Mouse (Mus musculus): ENCODE results near the gene Hhatl.

Hhatl gene

DNA sequence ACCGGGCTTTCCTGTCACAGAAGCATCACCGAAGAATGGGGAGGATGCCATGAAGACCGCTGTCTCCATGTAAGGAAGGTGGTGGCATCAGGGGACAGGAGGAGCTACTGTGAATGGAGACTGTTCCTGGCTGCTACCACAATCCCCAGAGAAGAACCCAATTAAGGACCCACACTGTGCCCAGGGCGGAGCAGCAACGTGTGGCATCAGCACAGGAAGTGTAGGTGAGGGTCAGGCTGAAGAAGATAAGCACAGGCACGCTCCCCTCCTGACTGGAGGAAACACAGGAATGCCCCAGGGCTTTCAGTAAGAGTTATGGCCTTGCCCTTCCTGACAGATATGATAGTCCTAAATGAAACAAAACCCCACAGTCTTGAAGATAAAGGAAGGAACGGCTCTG is 10.4 kb upstream of the Hhatl start:
- DNase-seq, result no peak

DNA sequence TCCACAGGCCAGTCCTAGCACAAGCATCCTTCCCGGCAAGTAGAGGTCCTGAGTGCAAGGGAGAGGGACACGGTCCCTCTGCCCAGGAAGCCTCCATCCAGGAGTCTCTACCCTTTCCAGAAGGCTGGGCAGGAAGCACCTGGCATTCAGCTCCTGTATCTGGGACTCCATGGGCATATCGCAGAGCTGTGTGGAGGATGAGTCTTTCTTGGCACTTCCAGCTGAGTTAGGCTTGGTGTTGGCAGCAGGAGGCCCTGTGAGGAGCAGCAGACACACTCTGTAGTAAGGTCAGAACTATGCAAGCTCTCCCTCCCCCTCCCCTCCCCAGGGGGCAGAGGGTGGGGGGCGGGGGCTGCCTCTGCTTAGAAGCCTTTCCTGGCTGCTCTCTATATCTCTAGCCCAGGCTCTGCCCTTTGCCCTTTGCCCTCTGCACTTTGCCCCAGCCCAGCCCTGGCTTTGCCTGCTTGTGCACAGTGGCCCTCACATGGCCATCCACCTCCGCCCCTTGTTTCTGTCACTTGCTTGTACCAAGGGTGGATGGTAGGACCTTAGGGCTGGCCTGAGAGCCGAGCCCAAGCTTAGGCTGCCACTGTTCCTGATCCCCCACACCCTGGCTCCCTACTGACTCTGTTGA is 6.7 kb upstream of the Hhatl start:
- DNase-seq, result no peak

DNA sequence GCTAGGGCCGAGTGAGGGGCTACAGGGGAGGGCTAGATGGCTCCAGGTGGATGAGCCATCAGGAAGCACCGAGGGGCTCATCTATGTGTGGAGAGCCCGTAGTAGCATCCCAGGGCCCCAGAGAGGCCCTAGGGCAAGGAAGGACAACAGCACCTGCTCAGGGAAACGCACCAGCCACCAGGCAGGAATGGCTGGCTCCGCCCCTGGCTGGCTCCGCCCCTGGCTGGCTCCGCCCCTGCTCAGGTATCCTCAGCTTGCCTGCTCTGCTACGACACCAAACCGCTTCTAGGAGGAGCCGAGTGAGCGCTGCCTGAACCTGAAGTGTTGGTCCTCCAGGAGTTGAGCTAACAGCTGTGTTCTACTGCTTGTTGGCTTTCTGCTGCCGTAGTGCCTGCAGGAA is 5.4 kb upstream of the Hhatl start:
- no peak for DNase-seq

DNA sequence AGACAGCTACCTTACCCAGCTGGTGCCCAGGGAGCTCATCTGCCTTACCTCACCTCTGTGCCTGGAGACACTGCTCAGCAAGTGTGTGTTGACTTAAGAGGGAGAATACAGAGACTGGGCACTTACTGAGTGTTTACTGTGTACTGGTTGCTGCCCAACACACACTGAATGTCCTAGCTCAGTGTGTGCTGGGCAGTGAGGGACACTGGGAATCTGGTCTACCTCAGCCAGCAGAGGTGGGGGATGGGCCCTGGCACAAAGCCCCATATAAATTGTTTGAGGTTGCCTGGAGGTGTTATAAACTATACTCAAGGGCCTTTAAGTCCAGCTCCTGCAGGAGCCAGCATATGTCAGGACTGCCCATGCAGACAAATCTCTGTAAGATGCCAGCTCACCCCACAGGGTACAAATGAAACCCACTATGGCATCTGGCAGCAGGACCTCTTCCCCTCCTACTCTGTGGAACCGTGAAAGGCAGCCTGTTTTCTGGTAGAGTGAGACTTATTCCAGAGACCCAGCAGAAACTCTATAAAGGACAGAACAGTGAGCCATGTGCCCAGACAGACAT is 2.7 kb upstream of the Hhatl start:
- DNase-seq, result no peak

DNA sequence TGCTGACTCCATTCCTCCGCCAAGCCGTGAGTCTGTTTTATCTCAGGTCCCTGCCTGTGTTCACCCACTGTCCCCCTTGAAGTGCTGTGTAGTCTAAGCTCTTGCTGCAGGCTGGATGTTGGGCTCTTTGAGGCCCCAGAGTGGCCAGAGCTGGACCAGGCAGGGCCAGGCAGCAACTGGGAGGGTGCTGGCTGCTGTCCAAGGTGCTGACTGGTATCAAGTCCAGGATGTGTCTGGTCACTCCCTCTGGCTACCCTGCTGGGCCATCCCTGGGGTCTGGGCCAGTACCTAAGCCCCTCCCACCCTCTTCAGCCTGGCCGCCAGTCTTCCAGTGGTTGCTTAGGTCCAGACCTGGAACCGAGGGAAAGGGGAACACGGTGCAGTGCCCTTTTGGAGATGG is 1.1 kb downstream of the Hhatl start:
- DNase-seq, result peak; percentile 63

DNA sequence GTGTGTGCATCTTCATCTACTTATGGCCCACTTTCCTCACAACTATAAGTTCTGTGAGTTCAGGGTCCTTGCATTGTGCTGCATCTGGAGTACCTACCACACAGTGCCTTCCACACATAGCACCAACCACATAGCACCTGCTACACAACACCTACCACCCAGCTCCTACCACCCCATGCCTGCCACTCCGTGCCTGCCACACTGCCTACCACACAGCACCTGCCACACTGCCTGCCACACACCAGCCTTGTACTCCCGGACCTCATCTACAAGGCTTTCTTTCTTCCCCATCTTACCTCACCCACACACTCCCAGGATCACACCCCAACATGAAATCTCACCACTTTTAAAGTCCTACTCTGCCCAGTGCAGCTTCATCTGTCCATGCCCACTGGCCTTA is 5.9 kb downstream of the Hhatl start:
- DNase-seq, result no peak

DNA sequence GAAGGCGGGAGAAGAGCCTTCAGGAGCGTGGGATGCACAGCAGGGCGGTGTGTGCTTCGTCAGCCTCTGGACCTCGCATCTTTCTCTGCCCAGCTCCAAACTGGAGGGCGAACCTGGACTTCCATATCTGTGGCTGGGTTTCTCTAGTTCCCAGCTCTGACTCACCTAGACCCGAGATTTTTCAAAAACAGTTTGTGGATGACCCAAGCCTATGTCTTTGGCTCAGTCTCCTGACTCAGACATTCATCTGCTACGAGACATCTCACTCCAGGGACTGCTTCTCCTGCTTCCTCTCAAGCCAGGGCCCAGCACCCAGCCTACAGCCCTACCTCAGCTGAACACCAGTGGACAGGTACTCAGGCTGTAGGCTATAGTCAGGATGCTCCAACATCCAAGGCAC is 7.0 kb downstream of the Hhatl start:
- no peak for DNase-seq

DNA sequence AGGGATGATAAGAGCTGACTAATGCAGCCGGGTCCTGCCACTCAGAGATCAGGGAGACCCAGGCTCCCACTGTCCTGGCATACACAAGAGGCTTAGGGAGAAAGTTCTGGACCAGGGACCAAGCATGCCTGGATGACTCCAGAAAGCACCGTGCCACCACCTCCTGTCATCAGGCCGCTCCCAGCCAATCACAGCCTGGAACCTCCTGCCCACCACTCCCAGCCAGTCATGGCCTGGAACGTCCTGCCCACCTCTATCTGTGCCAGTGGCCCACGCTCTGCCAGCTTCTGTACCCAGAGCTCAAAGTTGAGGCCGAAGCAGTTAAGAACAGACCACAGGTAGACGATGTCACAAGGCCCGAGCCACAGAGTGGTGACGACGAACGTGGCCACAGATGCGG is 7.5 kb downstream of the Hhatl start:
- DNase-seq, result no peak

DNA sequence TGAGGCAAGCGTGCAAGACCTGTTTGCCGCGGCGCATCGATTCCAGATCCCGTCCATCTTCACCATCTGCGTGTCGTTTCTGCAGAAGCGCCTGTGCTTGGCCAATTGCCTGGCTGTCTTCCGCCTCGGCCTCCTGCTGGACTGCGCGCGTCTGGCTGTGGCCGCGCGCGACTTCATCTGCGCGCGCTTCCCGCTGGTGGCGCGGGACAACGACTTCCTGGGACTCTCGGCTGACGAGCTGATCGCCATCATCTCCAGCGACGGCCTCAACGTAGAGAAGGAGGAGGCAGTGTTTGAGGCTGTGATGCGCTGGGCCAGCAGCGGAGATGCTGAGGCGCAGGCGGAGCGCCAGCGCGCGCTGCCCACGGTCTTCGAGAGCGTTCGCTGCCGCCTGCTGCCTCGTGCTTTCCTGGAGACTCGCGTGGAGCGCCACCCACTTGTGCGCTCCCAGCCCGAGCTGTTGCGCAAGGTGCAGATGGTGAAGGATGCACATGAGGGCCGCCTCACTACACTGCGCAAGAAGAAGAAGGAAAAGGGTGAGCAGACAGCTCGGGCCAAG is 14.2 kb downstream of the Hhatl start:
- peak; percentile 80 for DNase-seq

DNA sequence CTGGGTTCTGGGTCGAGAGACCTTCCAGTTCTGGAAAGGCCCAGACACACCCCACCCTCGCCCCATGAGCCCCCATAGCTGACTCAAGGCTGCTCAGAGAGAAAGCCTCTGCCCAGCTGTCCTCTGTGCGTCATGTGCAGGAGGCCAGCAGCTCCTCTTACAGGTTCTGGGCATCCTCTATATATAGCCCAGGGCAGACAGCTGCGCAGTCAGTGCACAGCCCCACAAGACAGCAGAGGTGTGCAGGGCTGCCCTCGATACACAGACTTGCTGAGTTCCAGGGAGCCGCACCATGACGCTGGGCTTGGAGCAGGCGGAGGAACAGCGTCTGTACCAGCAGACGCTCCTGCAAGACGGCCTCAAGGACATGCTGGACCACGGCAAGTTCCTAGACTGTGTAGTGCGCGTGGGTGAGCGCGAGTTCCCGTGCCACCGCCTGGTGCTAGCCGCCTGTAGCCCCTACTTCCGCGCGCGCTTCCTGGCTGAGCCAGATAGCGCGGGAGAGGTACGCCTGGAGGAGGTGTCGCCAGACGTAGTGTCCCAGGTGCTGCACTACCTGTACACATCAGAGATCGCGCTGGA is 14.7 kb downstream of the Hhatl start, which contains the start of gene Klhl40:
Gene Klhl40 (plus strand): TSS at position 124 of the 582 bp plus-strand sequence.
- no peak for DNase-seq

DNA sequence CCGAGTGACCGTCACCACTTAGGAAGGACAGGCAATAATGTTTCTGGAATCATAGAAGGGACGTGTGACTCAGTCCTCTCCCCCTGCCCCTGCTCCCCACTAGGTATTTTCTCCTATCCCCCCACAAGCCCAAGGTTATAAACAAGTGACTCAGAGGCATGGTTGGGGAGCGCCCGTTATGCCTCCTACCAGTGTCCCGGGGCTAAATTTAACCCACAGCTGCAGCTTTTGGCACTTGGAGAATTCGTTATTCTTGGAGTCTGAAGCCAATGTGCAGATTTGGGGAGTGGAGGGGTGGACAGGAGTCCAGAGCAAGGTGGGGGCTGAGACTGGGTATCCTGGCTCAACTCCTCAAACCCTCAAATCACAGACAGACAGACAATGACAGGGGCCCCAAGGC is 15.8 kb downstream of the Hhatl start:
- DNase-seq, result no peak

DNA sequence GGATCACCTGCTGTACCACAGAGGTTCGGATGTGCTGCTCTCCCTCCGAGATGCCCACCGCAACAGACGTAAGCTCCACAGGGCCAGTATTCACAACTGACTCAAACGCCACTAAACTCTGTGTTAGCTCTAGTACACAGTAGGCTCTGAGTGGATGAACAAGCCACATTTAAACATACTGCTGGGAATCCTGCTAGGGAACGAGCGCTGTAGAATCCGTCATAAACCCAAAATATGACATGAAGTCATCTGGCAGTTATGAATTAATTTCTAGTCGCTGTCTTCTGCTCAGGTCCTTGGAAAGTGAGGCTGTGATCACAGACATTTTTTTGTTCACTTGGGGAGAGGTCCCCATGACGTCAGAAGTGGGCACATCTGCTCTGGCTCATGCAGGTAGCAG is 16.4 kb downstream of the Hhatl start:
- no peak for DNase-seq

DNA sequence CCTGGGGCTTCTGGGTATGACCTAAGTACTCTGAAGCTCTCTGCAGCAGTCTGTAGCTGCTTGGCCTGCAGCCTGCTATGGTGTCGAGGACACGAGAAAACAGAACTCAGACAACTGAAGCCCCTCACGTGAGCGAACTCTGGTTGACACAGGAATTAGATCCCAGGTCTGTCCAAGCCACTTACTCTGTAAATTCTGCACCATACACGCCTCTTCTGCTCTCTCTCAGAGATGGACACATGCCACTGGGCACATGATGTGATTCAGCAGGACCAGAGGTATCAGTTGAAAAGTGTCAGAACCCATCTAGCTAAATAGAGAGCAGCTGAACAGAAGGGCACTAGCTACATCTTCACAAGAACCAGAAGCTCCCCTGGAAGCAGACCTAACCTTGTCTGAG is 19.9 kb downstream of the Hhatl start:
- no peak for DNase-seq

DNA sequence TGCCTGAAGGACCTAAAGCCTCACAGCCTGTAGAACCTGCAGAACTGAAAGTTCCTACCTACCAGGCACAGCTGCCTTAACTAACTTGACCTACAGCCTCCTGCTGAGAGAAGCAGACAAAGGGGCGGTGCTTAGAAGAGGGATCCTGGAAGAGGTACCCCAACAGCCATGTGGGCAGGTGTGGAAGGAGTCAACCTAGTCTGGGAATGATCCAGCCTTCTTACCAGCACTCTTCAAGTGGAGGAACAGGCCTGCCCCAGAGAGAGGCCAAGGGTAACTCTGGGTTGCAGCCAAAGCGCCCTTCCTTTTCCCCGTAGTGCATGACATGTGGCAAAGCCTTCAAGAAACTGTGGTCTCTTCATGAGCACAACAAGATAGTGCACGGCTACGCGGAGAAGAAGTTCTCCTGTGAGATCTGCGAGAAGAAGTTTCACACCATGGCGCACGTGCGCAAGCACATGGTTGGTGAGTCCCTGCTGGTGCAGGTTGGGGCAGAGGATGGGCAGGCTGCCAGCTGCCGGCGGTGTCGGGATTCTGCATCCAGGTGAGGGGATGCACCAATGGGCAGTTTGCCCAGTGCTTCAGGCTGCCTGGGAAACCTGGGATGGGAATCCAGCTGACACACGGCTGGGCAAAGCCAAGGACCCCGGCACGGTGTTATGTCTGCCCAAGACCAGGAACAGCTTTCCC is 27.0 kb downstream of the Hhatl start:
- no peak for DNase-seq

DNA sequence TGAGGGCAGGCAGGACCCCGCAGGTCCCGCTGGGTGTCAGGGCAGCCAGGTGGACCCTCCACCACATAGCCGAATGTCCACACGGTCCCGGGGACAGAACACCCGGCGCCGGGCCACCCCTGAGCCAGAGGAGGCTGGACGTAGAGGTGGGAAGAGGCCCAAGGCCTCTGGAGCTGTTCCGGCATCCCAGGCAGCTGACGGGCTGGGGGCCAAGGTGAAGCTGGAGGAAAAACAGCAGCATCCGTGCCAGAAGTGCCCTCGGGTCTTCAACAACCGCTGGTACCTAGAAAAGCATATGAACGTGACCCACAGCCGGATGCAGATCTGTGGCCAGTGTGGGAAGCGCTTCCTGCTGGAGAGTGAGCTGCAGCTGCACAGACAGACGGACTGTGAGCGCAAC is 28.6 kb downstream of the Hhatl start:
- no peak for DNase-seq

DNA sequence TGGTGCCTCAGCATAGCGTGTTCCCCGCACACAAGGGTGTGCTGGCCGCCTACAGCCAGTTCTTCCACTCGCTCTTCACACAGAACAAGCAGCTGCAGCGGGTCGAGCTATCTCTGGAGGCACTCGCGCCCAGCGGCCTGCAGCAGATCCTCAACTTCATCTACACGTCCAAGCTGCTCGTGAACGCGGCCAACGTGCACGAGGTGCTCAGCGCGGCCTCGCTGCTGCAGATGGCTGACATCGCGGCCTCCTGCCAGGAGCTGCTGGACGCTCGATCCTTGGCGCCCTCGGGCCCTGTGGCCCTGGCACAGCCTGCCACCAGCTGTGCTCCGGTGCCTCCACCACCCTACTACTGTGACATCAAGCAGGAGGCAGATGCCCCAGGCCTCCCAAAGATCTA is 29.5 kb downstream of the Hhatl start:
- DNase-seq, result no peak

DNA sequence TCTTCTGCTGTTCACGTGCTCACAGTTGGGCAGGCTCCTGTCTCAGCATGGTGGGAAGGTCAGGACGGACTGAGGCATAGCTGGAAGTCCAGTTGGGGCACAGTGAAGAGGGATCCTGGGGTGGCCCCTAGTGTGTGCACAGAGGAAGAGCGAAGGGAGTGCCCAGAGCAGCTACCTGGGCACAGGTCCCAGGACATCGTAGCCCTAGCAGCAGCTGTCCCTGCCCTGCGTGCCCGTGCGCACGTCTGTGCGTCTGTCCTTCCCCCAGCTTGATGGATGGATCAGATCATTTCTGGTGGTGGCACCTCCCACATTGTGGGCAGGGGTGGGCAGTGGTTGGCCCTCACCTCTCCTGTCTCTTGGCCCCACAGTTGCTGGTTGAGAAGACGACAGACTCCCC is 30.1 kb downstream of the Hhatl start:
- no peak for DNase-seq

DNA sequence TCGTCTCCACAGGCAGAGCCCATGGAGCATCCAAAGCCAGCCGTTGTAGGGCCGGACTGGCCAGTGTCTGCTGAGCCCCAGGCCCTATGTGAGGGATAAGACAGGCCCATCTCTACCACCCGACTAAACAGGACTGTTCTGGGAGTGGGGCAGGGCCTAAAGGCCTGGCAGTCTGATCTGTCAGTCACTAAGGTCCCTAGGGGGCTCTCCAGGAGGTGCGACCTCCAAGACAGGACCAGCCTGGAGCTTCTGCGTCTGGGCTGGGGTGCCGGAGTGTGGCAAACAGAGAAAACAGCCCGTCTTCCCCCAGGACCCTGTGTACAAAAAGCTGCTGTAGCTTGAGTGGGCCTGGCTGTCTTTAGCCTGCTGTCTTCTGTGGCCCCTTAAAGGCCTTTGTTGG is 30.5 kb downstream of the Hhatl start:
- DNase-seq, result no peak

DNA sequence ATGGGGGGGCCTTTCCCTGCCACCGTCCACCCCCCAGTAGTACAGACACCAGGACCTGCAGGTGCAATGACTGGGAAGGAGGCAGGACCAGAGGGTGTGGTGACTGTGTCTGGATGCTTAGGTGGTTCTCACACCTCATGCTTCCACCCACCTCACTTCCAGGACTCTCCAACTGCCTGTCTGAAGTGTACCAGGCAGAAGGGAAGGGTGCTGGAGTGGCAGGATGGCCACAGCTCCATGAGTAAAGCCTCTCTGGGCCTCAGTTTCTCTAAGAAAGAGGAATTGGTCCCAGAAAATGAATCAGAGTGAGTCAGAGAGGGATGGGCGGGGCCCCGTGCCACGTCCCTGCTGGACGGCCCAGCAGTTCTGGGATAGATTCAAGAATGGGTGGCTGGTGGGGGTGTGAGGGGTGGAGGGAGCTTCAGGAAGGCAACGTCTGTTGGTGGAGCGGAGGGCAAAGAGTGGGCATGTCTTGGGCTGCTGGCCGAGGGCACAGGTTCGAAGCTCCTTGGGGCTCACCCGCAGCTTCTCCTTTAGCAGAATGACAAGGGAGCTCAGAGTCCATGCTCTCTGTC is 31.1 kb downstream of the Hhatl start:
- no peak for DNase-seq

DNA sequence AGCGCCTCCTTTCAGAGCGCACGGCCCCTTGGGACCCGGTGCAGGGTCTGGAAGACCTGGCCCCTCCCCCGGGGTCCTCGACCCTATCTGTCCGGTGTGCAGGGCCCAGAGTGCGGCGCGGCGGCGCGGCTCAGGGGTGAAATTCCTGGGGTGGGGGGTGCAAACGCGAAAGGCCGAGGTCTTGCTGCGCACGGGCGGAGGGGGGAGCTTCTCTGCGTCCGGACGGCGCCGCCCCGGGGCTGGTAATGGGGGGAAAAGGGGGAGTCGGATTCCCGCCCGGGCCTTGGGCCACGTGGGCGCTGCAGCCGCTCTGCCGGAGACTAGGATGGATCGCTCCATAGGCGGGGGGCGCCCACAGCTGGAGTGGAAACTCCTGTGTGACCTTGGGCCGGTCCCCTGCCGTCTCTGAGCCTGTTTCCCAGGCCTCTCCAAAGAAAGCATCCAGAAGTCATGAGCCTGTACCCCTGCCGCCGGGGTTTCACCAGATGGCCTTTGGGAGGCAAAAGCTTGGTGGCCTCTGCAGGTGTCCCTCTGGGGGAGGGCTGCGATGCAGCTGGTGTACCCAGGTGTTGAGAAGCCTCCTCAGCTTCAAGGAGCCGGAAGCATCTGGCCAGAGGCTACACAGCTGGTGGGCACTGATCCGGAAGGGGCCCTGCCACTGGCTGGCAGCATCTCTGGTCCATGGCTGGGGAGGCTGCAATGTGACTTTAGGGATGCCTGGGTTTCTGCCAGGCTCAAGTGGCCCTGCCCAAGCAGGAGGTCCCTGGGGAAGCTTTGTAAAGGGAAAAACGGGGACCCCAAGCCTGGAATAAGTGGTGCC is 31.8 kb downstream of the Hhatl start:
- peak; percentile 62 for DNase-seq

DNA sequence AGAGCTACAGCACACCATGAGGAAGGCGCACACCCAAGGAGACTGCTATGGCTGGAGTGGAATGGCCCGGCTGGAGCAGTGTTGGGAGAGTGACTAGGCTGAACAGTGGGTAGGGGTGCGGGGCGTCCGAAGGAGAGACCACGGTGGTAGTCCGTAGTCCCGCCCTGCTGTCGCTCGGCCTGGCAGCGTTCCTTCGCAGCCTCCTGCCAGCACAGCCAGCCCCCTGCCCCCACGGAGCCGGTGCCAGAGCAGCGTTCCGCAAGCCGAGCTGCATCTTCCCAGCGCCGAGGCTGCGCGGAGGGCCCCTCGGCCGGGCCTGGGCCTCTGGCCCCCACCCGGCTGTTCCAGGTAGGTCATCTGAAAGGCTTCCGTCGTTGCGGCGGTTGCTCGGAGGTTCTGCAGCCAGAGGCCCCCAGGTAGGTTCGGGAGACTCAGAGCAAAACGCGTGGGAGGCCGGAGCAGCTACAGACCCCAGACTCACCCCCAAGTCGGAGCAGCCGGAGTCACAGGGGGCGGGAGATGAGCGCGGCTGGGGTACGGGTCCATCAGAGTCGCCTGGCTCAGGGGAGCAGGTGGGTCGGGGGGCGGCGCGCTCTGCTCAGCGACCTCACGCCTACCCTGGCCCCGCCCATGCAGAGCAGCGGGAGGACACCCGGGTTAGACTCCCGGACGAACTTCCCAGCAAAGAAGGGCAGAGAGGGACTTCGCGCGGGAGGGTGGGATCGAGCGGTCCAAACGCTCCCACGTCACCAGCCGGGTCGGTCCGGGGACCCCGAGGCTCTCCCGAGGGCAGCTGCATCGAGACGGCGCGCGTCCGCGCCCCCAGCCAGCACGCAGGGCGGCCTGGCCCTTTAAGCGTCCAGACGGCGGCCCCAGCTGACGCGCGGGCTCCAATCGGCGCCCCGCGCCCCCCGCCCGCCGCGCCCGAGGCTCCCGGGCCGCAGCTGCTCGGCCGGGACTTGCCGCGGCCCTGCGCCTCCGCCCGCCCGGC is 32.9 kb downstream of the Hhatl start, which contains the start of gene Zfp651:
Gene Zfp651 (plus strand): TSS at position 240 of the 991 bp plus-strand sequence.
- peak; percentile 80 for DNase-seq
